Mouse (Mus musculus) ES-E14 (cell line): ENCODE measurements at regions not wholly inside any gene's neighbourhood (a gene's known extent, or its start where the extent isn't known, plus 50 kb on each side); places are given as distances from the start of the nearest gene placed in this dataset.

Experiments used
- DNase-seq: peaks from one replicate; pipeline ENCODE4 v3.0.0-alpha.2; 2013; ENCODE audit warnings: low read depth, low spot score
- H3K27ac ChIP-seq: 2 replicates; pipeline ENCODE4 v1.5.1; 2012; ENCODE audit warnings: low read depth, mild to moderate bottlenecking, low read length, moderate library complexity, mixed read lengths; ENCODE audit not compliant: poor library complexity, insufficient read depth, severe bottlenecking
- H3K36me3 ChIP-seq: 2 replicates; pipeline ENCODE4 v1.6.1; 2012; ENCODE audit warnings: mild to moderate bottlenecking, low read length, moderate library complexity, mixed read lengths; ENCODE audit not compliant: control insufficient read depth, poor library complexity, insufficient read depth, severe bottlenecking
- H3K4me1 ChIP-seq, 2 experiments: fragments of 150-350 bp in 1 of 2; sonication (generic) in 1 of 2; 2 replicates each; pipeline ENCODE4 v1.6.1; 2012; ENCODE audit warnings: low read length in 2 of 2, mild to moderate bottlenecking in 1 of 2, mixed read lengths in 1 of 2; ENCODE audit not compliant: control insufficient read depth in 2 of 2, insufficient read depth in 2 of 2, poor library complexity in 1 of 2
- H3K4me3 ChIP-seq, 2 experiments: fragments of 150-350 bp in 1 of 2; sonication (generic) in 1 of 2; 2 replicates each; pipeline ENCODE4 v1.5.1; 2012; ENCODE audit warnings: low read length in 2 of 2, low read depth in 1 of 2, mild to moderate bottlenecking in 1 of 2, mixed read lengths in 1 of 2; ENCODE audit not compliant: insufficient read depth in 1 of 2, poor library complexity in 1 of 2, severe bottlenecking in 1 of 2
- H3K9ac ChIP-seq: 2 replicates; pipeline ENCODE4 v1.6.1; 2012; ENCODE audit warnings: low read depth, mild to moderate bottlenecking, low read length, mixed read lengths; ENCODE audit not compliant: poor library complexity, insufficient read depth, severe bottlenecking
- H3K9me3 ChIP-seq: fragments of 150-350 bp; sonication (generic); 2 replicates; pipeline ENCODE4 v1.6.1; 2012; ENCODE audit warnings: low read depth, mild to moderate bottlenecking, low read length; ENCODE audit not compliant: control insufficient read depth, insufficient read depth
- CHD2 ChIP-seq: IDR thresholded peaks from 2 replicates; pipeline ENCODE4 v1.6.1; 2014; ENCODE audit warnings: mild to moderate bottlenecking, low read depth, low read length, inconsistent platforms
- HCFC1 ChIP-seq: IDR thresholded peaks from 2 replicates; pipeline ENCODE4 v1.6.1; 2012; ENCODE audit warnings: low read length, inconsistent platforms, borderline replicate concordance; ENCODE audit not compliant: insufficient read depth
- MAFK ChIP-seq: IDR thresholded peaks from 2 replicates; pipeline ENCODE4 v1.6.1; 2014; ENCODE audit warnings: mild to moderate bottlenecking, low read depth, low read length, inconsistent platforms; ENCODE audit not compliant: insufficient read depth
- ZC3H11A ChIP-seq: IDR thresholded peaks from 2 replicates; pipeline ENCODE4 v1.6.1; 2012; ENCODE audit warnings: low read depth, mild to moderate bottlenecking, inconsistent platforms, low read length, borderline replicate concordance
- ZNF384 ChIP-seq: IDR thresholded peaks from 2 replicates; pipeline ENCODE4 v1.6.1; 2012; ENCODE audit warnings: low read depth, low read length, inconsistent platforms
- in situ Hi-C, 2 experiments: fragments of 600-800 bp; cut with MboI; formaldehyde crosslinking; loops; one replicate each; pipeline ENCODE4 v1.15.1; 2025; ENCODE audit warnings: low sequenced_read_pairs in 2 of 2, inconsistent platforms in 1 of 2; ENCODE audit not compliant: unreplicated experiment in 2 of 2

GRCm38 (mm10) chr6:117257591-117257990 lies 89.3 kb downstream of the Cxcl12 start:
- no peak for DNase-seq
- no peaks in the 10 kb centered on the region for H3K9me3 ChIP-seq
- in situ Hi-C loops = no loop called here

GRCm38 (mm10) chr6:117267906-117268305 lies 99.6 kb downstream of the Cxcl12 start:
- no peaks in the 10 kb centered on the region for H3K4me1 ChIP-seq
- no peak for DNase-seq
- H3K27ac ChIP-seq = no peak overlapping the region
- in situ Hi-C loops = no loop called here
- H3K9me3 ChIP-seq = no peaks in the 10 kb centered on the region
- H3K4me3 ChIP-seq = no peak overlapping the region
- H3K9ac ChIP-seq = no peak overlapping the region
- H3K36me3 ChIP-seq = no peaks in the 10 kb centered on the region
- no peak for TF ChIP-seq ZC3H11A
- no peak for TF ChIP-seq HCFC1
- TF ChIP-seq CHD2 = no peak
- no peak for TF ChIP-seq MAFK
- TF ChIP-seq ZNF384 = no peak

More at GRCm38 (mm10) chr6:117257591-117257990, 89.3 kb downstream of the Cxcl12 start:
- H3K4me1 ChIP-seq = no peaks in the 10 kb centered on the region
- no peak overlapping the region for H3K4me3 ChIP-seq
- no peak overlapping the region for H3K27ac ChIP-seq
- TF ChIP-seq CHD2 = no peak
- TF ChIP-seq ZC3H11A = no peak
- TF ChIP-seq ZNF384 = no peak
- TF ChIP-seq MAFK = no peak
- no peak for TF ChIP-seq HCFC1
- H3K9ac ChIP-seq = no peak overlapping the region
- no peaks in the 10 kb centered on the region for H3K36me3 ChIP-seq

- Histone ChIP-seq H3K9me3 (no peaks in the 10 kb centered on the region), H3K36me3 (no peaks in the 10 kb centered on the region), H3K9ac (no peak overlapping the region), H3K4me3 (no peak overlapping the region), H3K27ac (no peak overlapping the region), H3K4me1 (no peaks in the 10 kb centered on the region)
- TF ChIP-seq ZNF384 = no peak
- TF ChIP-seq MAFK = no peak
- no peak for TF ChIP-seq HCFC1
- no peak for TF ChIP-seq ZC3H11A
- no peak for TF ChIP-seq CHD2
- in situ Hi-C loops = no loop called here
- DNase-seq = no peak
Observed at GRCm38 (mm10) chr6:117268376-117268775, 100.0 kb downstream of the Cxcl12 start.

- H3K4me3 ChIP-seq = no peak overlapping the region
- in situ Hi-C loops = no loop called here
- H3K36me3 ChIP-seq = no peaks in the 10 kb centered on the region
- no peak overlapping the region for H3K9ac ChIP-seq
- H3K27ac ChIP-seq = no peak overlapping the region
- TF ChIP-seq ZC3H11A (no peak), MAFK (no peak), ZNF384 (no peak), HCFC1 (no peak), CHD2 (no peak)
- H3K4me1 ChIP-seq = no peaks in the 10 kb centered on the region
- DNase-seq = no peak
- no peaks in the 10 kb centered on the region for H3K9me3 ChIP-seq
Observed at GRCm38 (mm10) chr6:117270261-117270660, 101.9 kb downstream of the Cxcl12 start.

- no peak overlapping the region for H3K27ac ChIP-seq
- no peak for DNase-seq
- in situ Hi-C loops = no loop called here
- H3K4me3 ChIP-seq = no peak overlapping the region
- no peak for TF ChIP-seq HCFC1
- TF ChIP-seq MAFK = no peak
- TF ChIP-seq ZNF384 = no peak
- TF ChIP-seq ZC3H11A = no peak
- TF ChIP-seq CHD2 = no peak
- no peaks in the 10 kb centered on the region for H3K9me3 ChIP-seq
- no peaks in the 10 kb centered on the region for H3K36me3 ChIP-seq
- H3K9ac ChIP-seq = no peak overlapping the region
- H3K4me1 ChIP-seq = no peaks in the 10 kb centered on the region
Observed at GRCm38 (mm10) chr6:117271562-117272226, 103.4 kb downstream of the Cxcl12 start.
